Mouse (Mus musculus): ENCODE measurements at regions not wholly inside any gene's neighbourhood (a gene's known extent, or its start where the extent isn't known, plus 50 kb on each side); places are given as distances from the start of the nearest gene placed in this dataset.

GRCm38 (mm10) chr15:87923906-87924305 is 379.8 kb downstream of the Fam19a5 start:
- TF ChIP-seq CTCF (IDR thresholded peaks at IDR 0.05; ENCODE audit: control insufficient read depth, insufficient read depth, low read length) (no peak), POLR2A (IDR thresholded peaks at IDR 0.05; ENCODE audit: borderline replicate concordance, control insufficient read depth, low read depth, low read length) (no peak)

Data from bone marrow, adult 2 months (tissue).